Mouse (Mus musculus) intestine, embryonic 14.5 days (tissue): ENCODE data around the gene Dlat. TPM values are rescaled to one million over a fixed set of nuclear protein-coding genes. Genes with fewer than 3 reads are reported as not detected.

ENCODE experiments used
- ATAC-seq: fragments of 200-750 bp; cut with Nextera tagmentation; replicated peaks from 2 replicates; pipeline ENCODE4 v1.8.0; 2017; ENCODE audit warnings: low read depth, moderate number of reproducible peaks, moderate TSS enrichment, moderate library complexity; ENCODE audit not compliant: low FRiP score, low TSS enrichment
- DNase-seq: peaks from one replicate; pipeline ENCODE4 v3.0.0-alpha.2; 2018; ENCODE audit warnings: low spot score
- H3K27ac ChIP-seq: fragments of 300-500 bp; sonication (generic); 2 replicates; pipeline ENCODE4 v1.5.1; 2014; ENCODE audit warnings: low read depth, mild to moderate bottlenecking, control low read depth
- H3K27me3 ChIP-seq: fragments of 300-500 bp; sonication (generic); replicated peaks from 2 replicates; pipeline ENCODE4 v1.6.1; 2014; ENCODE audit warnings: low read length, control low read depth; ENCODE audit not compliant: control insufficient read depth, insufficient read depth
- H3K36me3 ChIP-seq: fragments of 300-500 bp; sonication (generic); 2 replicates; pipeline ENCODE4 v1.6.1; 2014; ENCODE audit warnings: low read length, control low read depth; ENCODE audit not compliant: control insufficient read depth, insufficient read depth
- H3K4me1 ChIP-seq: fragments of 300-500 bp; sonication (generic); replicated peaks from 2 replicates; pipeline ENCODE4 v1.6.1; 2014; ENCODE audit warnings: low read length, control low read depth, mixed read lengths; ENCODE audit not compliant: control insufficient read depth, insufficient read depth
- H3K4me2 ChIP-seq: fragments of 300-500 bp; sonication (generic); 2 replicates; pipeline ENCODE4 v1.6.1; 2014; ENCODE audit warnings: low read length
- H3K4me3 ChIP-seq: fragments of 300-500 bp; sonication (generic); 2 replicates; pipeline ENCODE4 v1.5.1; 2014; ENCODE audit warnings: low read depth, low read length, control low read depth, mixed read lengths
- H3K9ac ChIP-seq: fragments of 300-500 bp; sonication (generic); 2 replicates; pipeline ENCODE4 v1.6.1; 2014; ENCODE audit warnings: mild to moderate bottlenecking, low read length
- H3K9me3 ChIP-seq: fragments of 300-500 bp; sonication (generic); 2 replicates; pipeline ENCODE4 v1.6.1; 2016; ENCODE audit warnings: low read length, control low read depth; ENCODE audit not compliant: control insufficient read depth
- WGBS: fragments of 180-500 bp; shearing (Covaris S2); extraction: QIAGEN DNeasy Blood & Tissue Kit; methylation state at CpG from one replicate; pipeline ENCODE4 v1.1.7; 2014; 5-methylcytosine and 5-hydroxymethylcytosine counted together
- polyA plus RNA-seq: library from polyadenylated mRNA; unstranded; fragments of >200 nt; fragmentation: Nextera tagmentation; extraction: Ambion mirVana; gene quantifications from 2 replicates; pipeline ENCODE4 v1.2.1, GENCODE M21; 2014

The Dlat gene
- polyA plus RNA-seq, 1 experiment from 2014 or later: 60.9 TPM

DNA sequence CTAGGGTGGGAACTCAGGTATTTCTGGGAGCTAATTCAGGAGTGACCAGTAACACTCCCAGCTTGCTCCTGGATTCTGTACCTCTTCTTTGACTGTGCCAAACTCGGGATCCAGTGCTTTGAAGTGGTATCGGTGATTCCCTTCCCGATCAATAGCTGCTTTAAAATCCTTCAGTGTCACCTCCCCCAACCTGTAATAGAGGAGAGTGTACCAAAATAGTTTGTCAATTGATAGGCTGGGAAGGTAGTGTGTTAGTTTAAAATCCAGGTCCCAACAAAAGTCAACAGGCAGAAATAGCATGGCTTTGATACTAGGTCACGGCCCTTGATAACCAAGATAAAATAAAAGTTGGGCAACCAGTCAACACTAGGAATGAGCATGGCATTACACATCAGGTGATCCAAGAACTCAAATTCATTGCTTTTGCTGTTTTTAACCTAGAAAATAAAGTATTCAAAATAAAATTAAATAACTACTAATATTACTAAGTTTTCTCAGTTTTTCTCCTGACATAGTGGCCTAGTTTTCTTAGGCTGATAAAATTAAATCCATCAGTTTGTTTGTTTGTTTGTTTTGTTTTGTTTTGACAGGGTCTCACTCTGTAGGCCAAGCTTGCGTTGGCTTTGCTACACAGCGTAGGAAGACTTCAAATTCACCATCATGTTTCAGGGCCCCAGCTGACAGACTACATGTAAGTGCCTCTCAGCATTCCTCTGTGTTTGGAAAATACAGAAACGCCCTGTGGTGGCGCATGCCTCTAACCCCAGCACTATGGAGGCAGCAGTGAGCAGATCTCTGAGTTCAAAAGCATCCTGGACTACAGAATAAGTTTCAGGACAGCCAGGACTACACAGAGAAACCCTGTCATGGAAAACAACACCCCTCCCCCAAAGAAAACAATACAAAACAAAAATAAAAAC lies 8.3 kb upstream of the Dlat start:
- no peak overlapping the region for H3K4me3 ChIP-seq
- H3K9ac ChIP-seq: no peak overlapping the region
- DNase-seq (no peak), ATAC-seq (no peak)
- no peaks in the 10 kb centered on the region for H3K27me3 ChIP-seq
- H3K4me2 ChIP-seq: no peak overlapping the region
- 79% methylated on average over 8 of the region's 8 CpGs for WGBS
- H3K27ac ChIP-seq: no peak overlapping the region
- no peaks in the 10 kb centered on the region for H3K4me1 ChIP-seq
- peaks cover 10% of the 10 kb centered on the region; the same call in 1 of the 2 replicates for H3K36me3 ChIP-seq
- no peaks in the 10 kb centered on the region for H3K9me3 ChIP-seq

DNA sequence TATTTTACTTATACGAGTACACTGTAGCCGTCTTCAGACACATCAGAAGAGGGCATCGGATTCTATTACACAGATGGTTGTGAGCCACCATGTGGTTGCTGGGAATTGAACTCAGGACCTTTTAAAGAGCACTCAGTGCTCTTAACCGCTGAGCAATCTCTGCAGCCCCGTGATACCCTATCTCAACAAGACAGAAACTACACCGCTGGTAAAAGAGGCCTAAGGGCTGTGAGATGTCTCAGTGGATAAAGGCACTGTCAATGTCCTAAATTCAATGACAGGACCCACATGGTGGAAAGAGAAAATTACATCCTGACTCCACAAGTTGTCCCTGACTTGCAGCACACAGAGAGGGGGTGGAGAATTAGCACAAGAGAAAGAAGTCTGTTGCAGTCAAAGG lies 6.9 kb upstream of the Dlat start:
- Histone ChIP-seq H3K4me3 (no peak overlapping the region), H3K27me3 (no peaks in the 10 kb centered on the region), H3K36me3 (peaks cover 10% of the 10 kb centered on the region; the same call in 1 of the 2 replicates), H3K9me3 (no peaks in the 10 kb centered on the region), H3K4me1 (no peaks in the 10 kb centered on the region), H3K4me2 (no peak overlapping the region), H3K9ac (no peak overlapping the region), H3K27ac (no peak overlapping the region)
- ATAC-seq (no peak), DNase-seq (no peak)
- 89% methylated on average over 6 of the region's 6 CpGs for WGBS

DNA sequence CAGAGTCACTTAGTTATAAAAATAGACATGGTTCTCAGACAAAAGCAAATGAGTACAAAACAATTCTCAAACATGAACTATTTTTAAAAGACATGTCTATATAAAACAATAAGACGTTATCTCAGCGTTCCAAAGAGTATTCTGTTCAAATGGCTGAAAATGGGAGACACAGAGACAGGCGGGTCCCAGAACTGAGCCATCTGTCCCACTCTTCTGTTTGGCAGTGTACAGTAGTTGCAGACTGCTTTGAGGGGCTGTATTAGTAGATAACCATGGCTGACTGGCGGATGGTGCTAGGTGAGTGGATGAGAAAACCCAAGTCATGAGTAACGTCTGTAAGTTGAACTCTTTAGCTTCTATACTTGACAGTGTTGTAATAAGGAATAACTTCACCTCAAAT lies 5.2 kb upstream of the Dlat start:
- WGBS: 88% methylated on average over 5 of the region's 5 CpGs
- H3K27ac ChIP-seq: no peak overlapping the region
- DNase-seq (no peak), ATAC-seq (no peak)
- no peaks in the 10 kb centered on the region for H3K9me3 ChIP-seq
- peaks cover 5% of the 10 kb centered on the region; the same call in 1 of the 2 replicates for H3K4me1 ChIP-seq
- no peak overlapping the region for H3K4me2 ChIP-seq
- peaks cover 10% of the 10 kb centered on the region; the same call in 1 of the 2 replicates for H3K36me3 ChIP-seq
- no peak overlapping the region for H3K4me3 ChIP-seq
- H3K27me3 ChIP-seq: no peaks in the 10 kb centered on the region
- H3K9ac ChIP-seq: no peak overlapping the region

GRCm38 (mm10) chr9:50660431-50660830 lies 851 bp upstream of the Dlat start:
- ATAC-seq (no peak), DNase-seq (peak; percentile 57)

DNA sequence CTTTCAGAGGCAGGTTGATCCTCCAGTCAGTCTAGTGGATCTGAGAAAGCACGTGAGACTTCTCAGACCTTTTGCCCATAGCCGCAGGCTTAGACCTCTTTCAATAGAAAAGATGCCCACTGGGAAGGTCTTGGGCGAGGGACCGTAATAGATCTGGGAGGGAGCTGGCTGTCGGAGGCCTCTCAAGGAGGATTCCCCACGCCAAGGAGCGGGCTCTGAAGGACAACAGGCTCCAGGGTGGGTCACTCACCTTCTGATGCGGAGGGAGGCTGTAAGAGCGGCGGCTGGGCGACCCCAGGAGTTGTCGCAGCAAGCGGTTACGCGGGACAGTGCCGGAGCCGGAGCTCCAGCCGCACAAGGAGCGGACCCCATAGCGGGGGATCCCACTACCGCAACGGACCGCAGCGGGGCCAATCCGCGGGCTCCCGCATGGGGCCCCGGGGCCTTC lies 615 bp downstream of the Dlat start:
- Histone ChIP-seq H3K27ac (peak overlapping the region; percentile 73), H3K4me3 (peak overlapping the region; percentile 84), H3K4me1 (peaks cover 12% of the 10 kb centered on the region), H3K9me3 (no peaks in the 10 kb centered on the region), H3K4me2 (peak overlapping the region; percentile 83), H3K9ac (peak overlapping the region; percentile 72), H3K27me3 (no peaks in the 10 kb centered on the region), H3K36me3 (peaks cover 25% of the 10 kb centered on the region)
- DNase-seq (no peak), ATAC-seq (no peak; the same call in none of the 2 replicates)
- under 1% methylated on average over 28 of the region's 28 CpGs for WGBS

More at GRCm38 (mm10) chr9:50660431-50660830, 851 bp upstream of the Dlat start:
- H3K4me3 ChIP-seq: peak overlapping the region; percentile 84
- peak overlapping the region; percentile 83 for H3K4me2 ChIP-seq
- H3K9ac ChIP-seq: peak overlapping the region; percentile 11; the same call in 1 of the 2 replicates
- H3K36me3 ChIP-seq: peaks cover 28% of the 10 kb centered on the region
- H3K27ac ChIP-seq: no peak overlapping the region
- WGBS: 21% methylated on average over 12 of the region's 12 CpGs
- no peaks in the 10 kb centered on the region for H3K27me3 ChIP-seq
- no peaks in the 10 kb centered on the region for H3K9me3 ChIP-seq
- peaks cover 12% of the 10 kb centered on the region for H3K4me1 ChIP-seq

DNA sequence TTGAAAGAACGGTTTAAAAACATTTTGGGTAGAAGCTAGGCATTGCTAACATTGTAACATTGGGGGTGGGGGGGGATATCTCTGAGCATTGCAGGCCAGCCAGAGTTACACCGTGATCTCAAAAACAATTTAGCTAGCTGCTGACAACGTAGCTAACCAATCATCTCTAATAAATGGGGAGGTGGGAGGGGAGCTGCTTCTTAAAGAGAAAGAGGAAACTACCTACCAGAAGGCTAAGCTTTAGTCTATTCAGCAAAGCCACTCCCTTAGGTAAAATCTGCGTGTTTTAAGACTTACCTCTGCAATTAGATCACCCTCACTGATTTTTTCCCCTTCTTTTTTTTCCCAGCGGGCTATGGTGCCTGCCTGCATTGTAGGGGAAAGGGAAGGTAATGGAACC lies 1.2 kb downstream of the Dlat start:
- ATAC-seq (no peak), DNase-seq (no peak)
- Histone ChIP-seq H3K27ac (no peak overlapping the region), H3K9ac (peak overlapping the region; percentile 72), H3K9me3 (no peaks in the 10 kb centered on the region), H3K4me2 (peak overlapping the region; percentile 83), H3K4me1 (peaks cover 12% of the 10 kb centered on the region), H3K27me3 (no peaks in the 10 kb centered on the region), H3K4me3 (peak overlapping the region; percentile 84), H3K36me3 (peaks cover 29% of the 10 kb centered on the region)
- 24% methylated on average over 5 of the region's 5 CpGs for WGBS

DNA sequence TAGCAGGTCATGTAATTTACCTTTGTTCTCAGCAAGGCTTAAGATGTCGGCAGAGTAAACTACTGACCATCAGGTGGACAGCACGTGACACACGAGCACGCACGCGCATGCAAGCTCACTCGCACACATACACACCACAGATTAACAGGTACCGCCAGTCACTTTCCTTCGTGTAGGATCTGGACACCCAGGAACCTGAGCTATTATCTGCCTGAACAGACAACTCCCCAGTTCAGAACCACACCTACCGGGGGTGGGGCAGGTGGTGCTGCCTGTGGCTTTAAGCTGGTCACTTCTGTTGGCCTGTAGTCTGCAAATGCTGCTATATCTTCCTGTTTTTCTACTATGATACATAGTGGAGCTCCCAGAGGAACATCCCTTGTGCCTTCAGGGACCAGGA lies 9.1 kb downstream of the Dlat start:
- Histone ChIP-seq H3K4me3 (no peak overlapping the region), H3K4me1 (no peaks in the 10 kb centered on the region), H3K9ac (no peak overlapping the region), H3K4me2 (no peak overlapping the region), H3K36me3 (peaks cover 83% of the 10 kb centered on the region), H3K27ac (no peak overlapping the region), H3K9me3 (no peaks in the 10 kb centered on the region), H3K27me3 (no peaks in the 10 kb centered on the region)
- DNase-seq (no peak), ATAC-seq (no peak)
- WGBS: 94% methylated on average over 10 of the region's 10 CpGs

GRCm38 (mm10) chr9:50646826-50647370 lies 12.7 kb downstream of the Dlat start:
- ATAC-seq (no peak), DNase-seq (no peak)
- Histone ChIP-seq H3K4me1 (no peaks in the 10 kb centered on the region), H3K27me3 (no peaks in the 10 kb centered on the region), H3K27ac (no peak overlapping the region), H3K4me2 (no peak overlapping the region), H3K4me3 (no peak overlapping the region), H3K9me3 (no peaks in the 10 kb centered on the region), H3K9ac (no peak overlapping the region), H3K36me3 (peaks cover 97% of the 10 kb centered on the region)
- WGBS: 79% methylated on average over 10 of the region's 10 CpGs
